ENCODE assay signal across 14 mouse cellular contexts in genomic region chr16:87765984-87766383, GRCm38 (mm10).
A peak's percentile ranks its signal among the peaks of the same experiment; 100 is the strongest.
DNase-seq lines count a peak whose midpoint lies in the region; ATAC-seq lines count a peak whose summit lies in the region.
"Had no signal": no experiment of that assay in that cellular context is flagged by ENCODE, and none has a peak within 500 bp of the region (broad histone marks: within the 10 kb centered on the region; RNA-seq: fewer than 3 reads in every experiment).

No protein-coding gene starts in this region.

- H3K4me2 ChIP-seq in forebrain, embryonic 14.5 days (ENCODE audit: low read length): no peak overlapping the region
- H3K4me2 ChIP-seq in forebrain, embryonic 12.5 days: no peak overlapping the region
- H3K4me2 ChIP-seq: heart, embryonic 13.5 days; hindbrain, embryonic 15.5 days; limb, embryonic 12.5 days had no signal

- H3K9me3 ChIP-seq in forebrain, embryonic 14.5 days (replicated peaks; ENCODE audit: control insufficient read depth, low read length): no peaks in the 10 kb centered on the region
- H3K9me3 ChIP-seq in forebrain, embryonic 12.5 days: no peaks in the 10 kb centered on the region
- H3K9me3 ChIP-seq: G1E; heart, embryonic 13.5 days; hindbrain, embryonic 15.5 days; limb, embryonic 12.5 days had no signal

- no peaks in the 10 kb centered on the region for H3K36me3 ChIP-seq in forebrain, embryonic 14.5 days (ENCODE audit: control insufficient read depth, insufficient read depth, low read length)
- no peaks in the 10 kb centered on the region for H3K36me3 ChIP-seq in forebrain, embryonic 12.5 days (replicated peaks)
- H3K36me3 ChIP-seq: G1E; heart, embryonic 13.5 days; hindbrain, embryonic 15.5 days; limb, embryonic 12.5 days had no signal

- H3K27ac ChIP-seq in forebrain, embryonic 14.5 days (ENCODE audit: low read depth, low read length): no peak overlapping the region
- no peak overlapping the region for H3K27ac ChIP-seq in forebrain, embryonic 12.5 days
- H3K27ac ChIP-seq: heart, embryonic 13.5 days; hindbrain, embryonic 15.5 days; limb, embryonic 12.5 days had no signal

- no peak overlapping the region for H3K9ac ChIP-seq in forebrain, embryonic 14.5 days (ENCODE audit: low read length)
- H3K9ac ChIP-seq in forebrain, embryonic 12.5 days: no peak overlapping the region
- H3K9ac ChIP-seq: heart, embryonic 13.5 days; hindbrain, embryonic 15.5 days; limb, embryonic 12.5 days had no signal

- H3K4me1 ChIP-seq in forebrain, embryonic 14.5 days (ENCODE audit: control insufficient read depth, insufficient read depth, low read length): no peaks in the 10 kb centered on the region
- H3K4me1 ChIP-seq in forebrain, embryonic 12.5 days: no peaks in the 10 kb centered on the region
- H3K4me1 ChIP-seq: heart, embryonic 13.5 days; hindbrain, embryonic 15.5 days; limb, embryonic 12.5 days had no signal

- ATAC-seq in forebrain, embryonic 14.5 days: no peak
- ATAC-seq in forebrain, embryonic 12.5 days (ENCODE audit: low FRiP score): no peak
- no peak for ATAC-seq in granulocyte monocyte progenitor cell, adult 5-6 weeks (replicated peaks; ENCODE audit: poor library complexity, severe bottlenecking)

- no peak overlapping the region for H3K4me3 ChIP-seq in forebrain, embryonic 14.5 days (ENCODE audit: low read depth, low read length)
- no peak overlapping the region for H3K4me3 ChIP-seq in forebrain, embryonic 12.5 days (replicated peaks)
- H3K4me3 ChIP-seq: heart, embryonic 13.5 days; hindbrain, embryonic 15.5 days; limb, embryonic 12.5 days had no signal

- no peaks in the 10 kb centered on the region for H3K27me3 ChIP-seq in forebrain, embryonic 14.5 days (replicated peaks; ENCODE audit: control insufficient read depth, insufficient read depth, low read length)
- no peaks in the 10 kb centered on the region for H3K27me3 ChIP-seq in forebrain, embryonic 12.5 days
- H3K27me3 ChIP-seq: heart, embryonic 13.5 days; hindbrain, embryonic 15.5 days; limb, embryonic 12.5 days had no signal

- DNase-seq in forebrain, embryonic 14.5 days (ENCODE audit: low spot score): peak; percentile 16
- DNase-seq in layer of hippocampus, adult 9-10 months (ENCODE audit: low spot score): peak; percentile 6
- DNase-seq in layer of hippocampus, adult 11-12 months (ENCODE audit: low spot score): no peak
- DNase-seq in adrenal gland, postnatal 10 days: peak; percentile 24
- peak; percentile 48 for DNase-seq in kidney, postnatal 14 days
- no peak for DNase-seq in embryo, embryonic 9.5 days (ENCODE audit: extremely low spot score)
- DNase-seq: B cell, adult 2 months; cerebellum, adult 8-10 months had no signal

- 73% methylated on average over 8 of the region's 8 CpGs for WGBS in forebrain, embryonic 14.5 days
- 76% methylated on average over 8 of the region's 8 CpGs for WGBS in forebrain, embryonic 12.5 days

Comparison
In these comparisons a context has a peak if more than half of its experiments do, and no peak if none do; other contexts are left out.
1. DNase-seq: peak in forebrain, embryonic 14.5 days (single experiment), layer of hippocampus, adult 9-10 months (single experiment), adrenal gland, postnatal 10 days (single experiment) and kidney, postnatal 14 days (single experiment); none in layer of hippocampus, adult 11-12 months (single experiment) and embryo, embryonic 9.5 days (single experiment).